Mouse (Mus musculus) heart, embryonic 16.5 days (tissue): Measurements from ENCODE around the gene AC124108.1. TPM values are rescaled to one million over a fixed set of nuclear protein-coding genes. Genes with fewer than 3 reads are reported as not detected.
A peak's percentile ranks its signal among the peaks of the same experiment; 100 is the strongest.

Source experiments
- ATAC-seq: fragments of 200-750 bp; cut with Nextera tagmentation; replicated peaks from 2 replicates; pipeline ENCODE4 v1.8.0; 2017; ENCODE audit warnings: moderate number of reproducible peaks; ENCODE audit not compliant: insufficient read depth, low FRiP score; ENCODE audit errors: extremely low read depth
- H3K27ac ChIP-seq: fragments of 300-500 bp; sonication (generic); 2 replicates; pipeline ENCODE4 v1.5.1; 2014; ENCODE audit warnings: mild to moderate bottlenecking, low read length, control low read depth, moderate library complexity
- H3K27me3 ChIP-seq: fragments of 300-500 bp; sonication (generic); 2 replicates; pipeline ENCODE4 v1.6.1; 2014; ENCODE audit warnings: low read length, mixed read lengths; ENCODE audit not compliant: control insufficient read depth, insufficient read depth
- H3K36me3 ChIP-seq: fragments of 300-500 bp; sonication (generic); 2 replicates; pipeline ENCODE4 v1.6.1; 2014; ENCODE audit not compliant: control insufficient read depth, insufficient read depth
- H3K4me1 ChIP-seq: fragments of 300-500 bp; sonication (generic); 2 replicates; pipeline ENCODE4 v1.6.1; 2014; ENCODE audit warnings: low read length, mixed read lengths; ENCODE audit not compliant: control insufficient read depth, insufficient read depth
- H3K4me2 ChIP-seq: fragments of 300-500 bp; sonication (generic); 2 replicates; pipeline ENCODE4 v1.6.1; 2014; ENCODE audit warnings: low read depth, mild to moderate bottlenecking, control low read depth, low read length
- H3K4me3 ChIP-seq: fragments of 300-500 bp; sonication (generic); 2 replicates; pipeline ENCODE4 v1.5.1; 2014; ENCODE audit warnings: mild to moderate bottlenecking, control low read depth, low read length
- H3K9ac ChIP-seq: fragments of 300-500 bp; sonication (generic); 2 replicates; pipeline ENCODE4 v1.6.1; 2014; ENCODE audit warnings: low read length, control low read depth
- H3K9me3 ChIP-seq: fragments of 300-500 bp; sonication (generic); replicated peaks from 2 replicates; pipeline ENCODE4 v1.6.1; 2016; ENCODE audit warnings: low read length; ENCODE audit not compliant: control insufficient read depth
- WGBS: fragments of 180-500 bp; shearing (Covaris S2); extraction: QIAGEN DNeasy Blood & Tissue Kit; methylation state at CpG from one replicate; pipeline ENCODE4 v1.1.7; 2014; 5-methylcytosine and 5-hydroxymethylcytosine counted together
- polyA plus RNA-seq: library from polyadenylated mRNA; unstranded; fragments of >200 nt; fragmentation: Nextera tagmentation; extraction: Ambion mirVana; gene quantifications from 2 replicates; pipeline ENCODE4 v1.2.1, GENCODE M21; 2015

The AC124108.1 gene
- polyA plus RNA-seq, 1 experiment from 2014 or later, result not detected

GRCm38 (mm10) chr1:132202771-132203170, 11.5 kb downstream of the AC124108.1 start:
- peaks cover 23% of the 10 kb centered on the region for H3K27me3 ChIP-seq
- no peak overlapping the region for H3K4me3 ChIP-seq
- 87% methylated on average over 5 of the region's 5 CpGs for WGBS
- H3K4me1 ChIP-seq, result peaks cover 8% of the 10 kb centered on the region
- no peak overlapping the region for H3K9ac ChIP-seq
- no peak overlapping the region for H3K27ac ChIP-seq
- ATAC-seq, result no peak
- no peak overlapping the region for H3K4me2 ChIP-seq
- no peaks in the 10 kb centered on the region for H3K36me3 ChIP-seq
- H3K9me3 ChIP-seq, result no peaks in the 10 kb centered on the region

GRCm38 (mm10) chr1:132205958-132206357, 14.7 kb downstream of the AC124108.1 start:
- ATAC-seq, result no peak
- H3K9ac ChIP-seq, result no peak overlapping the region
- no peak overlapping the region for H3K27ac ChIP-seq
- H3K4me2 ChIP-seq, result no peak overlapping the region
- no peaks in the 10 kb centered on the region for H3K36me3 ChIP-seq
- 49% methylated on average over 5 of the region's 5 CpGs for WGBS
- H3K27me3 ChIP-seq, result peaks cover 13% of the 10 kb centered on the region
- H3K4me3 ChIP-seq, result no peak overlapping the region
- H3K4me1 ChIP-seq, result no peaks in the 10 kb centered on the region
- H3K9me3 ChIP-seq, result no peaks in the 10 kb centered on the region

GRCm38 (mm10) chr1:132206828-132207227, 15.6 kb downstream of the AC124108.1 start:
- Histone ChIP-seq H3K9me3 (no peaks in the 10 kb centered on the region), H3K27me3 (peaks cover 21% of the 10 kb centered on the region)
- no peak for ATAC-seq

GRCm38 (mm10) chr1:132208154-132208553, 16.9 kb downstream of the AC124108.1 start:
- Histone ChIP-seq H3K9ac (no peak overlapping the region), H3K36me3 (no peaks in the 10 kb centered on the region), H3K4me3 (no peak overlapping the region), H3K9me3 (no peaks in the 10 kb centered on the region), H3K4me1 (no peaks in the 10 kb centered on the region), H3K4me2 (no peak overlapping the region), H3K27me3 (peaks cover 24% of the 10 kb centered on the region), H3K27ac (no peak overlapping the region)
- ATAC-seq, result no peak
- 11% methylated on average over 4 of the region's 4 CpGs for WGBS

More at GRCm38 (mm10) chr1:132206828-132207227, 15.6 kb downstream of the AC124108.1 start:
- Histone ChIP-seq H3K4me1 (no peaks in the 10 kb centered on the region), H3K36me3 (no peaks in the 10 kb centered on the region), H3K4me3 (no peak overlapping the region), H3K4me2 (no peak overlapping the region), H3K9ac (no peak overlapping the region), H3K27ac (no peak overlapping the region)
- 51% methylated on average over 3 of the region's 3 CpGs for WGBS

GRCm38 (mm10) chr1:132209400-132209799, 18.1 kb downstream of the AC124108.1 start:
- Histone ChIP-seq H3K9ac (no peak overlapping the region), H3K4me2 (no peak overlapping the region), H3K36me3 (no peaks in the 10 kb centered on the region), H3K9me3 (no peaks in the 10 kb centered on the region), H3K27ac (no peak overlapping the region), H3K4me3 (no peak overlapping the region), H3K4me1 (no peaks in the 10 kb centered on the region), H3K27me3 (peaks cover 20% of the 10 kb centered on the region)
- ATAC-seq, result no peak
- 78% methylated on average over 10 of the region's 10 CpGs for WGBS

- ATAC-seq, result no peak
- H3K27ac ChIP-seq, result no peak overlapping the region
- H3K4me2 ChIP-seq, result no peak overlapping the region
- WGBS, result 16% methylated on average over 7 of the region's 7 CpGs
- H3K36me3 ChIP-seq, result no peaks in the 10 kb centered on the region
- no peaks in the 10 kb centered on the region for H3K4me1 ChIP-seq
- H3K9ac ChIP-seq, result no peak overlapping the region
- H3K9me3 ChIP-seq, result no peaks in the 10 kb centered on the region
- H3K4me3 ChIP-seq, result no peak overlapping the region
- peaks cover 20% of the 10 kb centered on the region for H3K27me3 ChIP-seq
Measured at GRCm38 (mm10) chr1:132210922-132211321, 19.7 kb downstream of the AC124108.1 start.

- H3K27ac ChIP-seq, result no peak overlapping the region
- no peak overlapping the region for H3K9ac ChIP-seq
- ATAC-seq, result no peak
- no peaks in the 10 kb centered on the region for H3K36me3 ChIP-seq
- H3K4me3 ChIP-seq, result no peak overlapping the region
- WGBS, result 35% methylated on average over 12 of the region's 12 CpGs
- peak overlapping the region; percentile 52 for H3K4me2 ChIP-seq
- no peaks in the 10 kb centered on the region for H3K4me1 ChIP-seq
- peaks cover 20% of the 10 kb centered on the region for H3K27me3 ChIP-seq
- no peaks in the 10 kb centered on the region for H3K9me3 ChIP-seq
Measured at GRCm38 (mm10) chr1:132211672-132212071, 20.4 kb downstream of the AC124108.1 start.

GRCm38 (mm10) chr1:132212218-132212617, 21.0 kb downstream of the AC124108.1 start:
- WGBS, result 6% methylated on average over 20 of the region's 20 CpGs
- no peak overlapping the region for H3K27ac ChIP-seq
- no peak overlapping the region for H3K9ac ChIP-seq
- H3K4me3 ChIP-seq, result peak overlapping the region; percentile 30
- H3K4me1 ChIP-seq, result no peaks in the 10 kb centered on the region
- H3K27me3 ChIP-seq, result peaks cover 20% of the 10 kb centered on the region
- ATAC-seq, result no peak
- no peaks in the 10 kb centered on the region for H3K36me3 ChIP-seq
- H3K4me2 ChIP-seq, result peak overlapping the region; percentile 52
- no peaks in the 10 kb centered on the region for H3K9me3 ChIP-seq

GRCm38 (mm10) chr1:132213076-132213475, 21.8 kb downstream of the AC124108.1 start:
- Histone ChIP-seq H3K4me2 (no peak overlapping the region), H3K27me3 (peaks cover 18% of the 10 kb centered on the region), H3K9me3 (no peaks in the 10 kb centered on the region), H3K9ac (no peak overlapping the region), H3K27ac (no peak overlapping the region), H3K36me3 (no peaks in the 10 kb centered on the region), H3K4me3 (no peak overlapping the region), H3K4me1 (no peaks in the 10 kb centered on the region)
- WGBS, result 54% methylated on average over 6 of the region's 6 CpGs
- ATAC-seq, result no peak
